Mouse (Mus musculus) embryonic fibroblast, embryonic 13.5 days (primary cell): ENCODE data around the gene Dip2b.

Source experiments
- CTCF ChIP-seq: IDR thresholded peaks from 2 replicates; pipeline ENCODE4 v1.5.1; 2011; ENCODE audit warnings: mild to moderate bottlenecking, control low read depth, low read length, moderate library complexity, borderline replicate concordance; ENCODE audit not compliant: insufficient read depth
- POLR2A ChIP-seq: IDR thresholded peaks from 2 replicates; pipeline ENCODE4 v1.6.1; 2011; ENCODE audit warnings: low read depth, mild to moderate bottlenecking, control low read depth, low read length, moderate library complexity

- no peak for TF ChIP-seq POLR2A
- TF ChIP-seq CTCF, result no peak
Observed at GRCm38 (mm10) chr15:100210013-100210412, 171.5 kb downstream of the Dip2b start.
